Mouse (Mus musculus) lung, adult 18-20 months (tissue): Measurements from ENCODE around the gene 4933411K16Rik.

Experiments
- DNase-seq, 2 experiments: peaks; one replicate each; pipeline ENCODE4 v3.0.0; 2022; ENCODE audit warnings: mixed read lengths in 2 of 2

4933411K16Rik gene

DNA sequence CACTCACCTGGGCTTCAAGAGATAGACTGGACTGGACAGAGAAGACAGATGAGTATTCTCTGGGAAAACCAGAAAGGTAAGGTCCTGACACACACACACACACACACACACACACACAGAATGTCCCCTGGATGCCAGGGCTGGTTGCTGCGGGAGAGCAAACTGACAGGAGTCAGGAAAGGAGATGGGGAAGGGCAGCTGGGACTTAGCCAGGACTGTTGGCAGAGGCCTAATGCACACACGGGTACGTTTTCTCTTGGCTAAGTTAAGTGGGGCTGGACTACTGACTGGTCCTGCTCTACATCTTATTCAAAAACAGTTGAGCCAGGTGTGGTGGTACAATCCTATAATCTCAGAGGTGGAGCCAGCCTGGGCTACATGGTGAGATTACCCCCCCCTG is 15.7 kb upstream of the 4933411K16Rik start:
- no peak for DNase-seq

DNA sequence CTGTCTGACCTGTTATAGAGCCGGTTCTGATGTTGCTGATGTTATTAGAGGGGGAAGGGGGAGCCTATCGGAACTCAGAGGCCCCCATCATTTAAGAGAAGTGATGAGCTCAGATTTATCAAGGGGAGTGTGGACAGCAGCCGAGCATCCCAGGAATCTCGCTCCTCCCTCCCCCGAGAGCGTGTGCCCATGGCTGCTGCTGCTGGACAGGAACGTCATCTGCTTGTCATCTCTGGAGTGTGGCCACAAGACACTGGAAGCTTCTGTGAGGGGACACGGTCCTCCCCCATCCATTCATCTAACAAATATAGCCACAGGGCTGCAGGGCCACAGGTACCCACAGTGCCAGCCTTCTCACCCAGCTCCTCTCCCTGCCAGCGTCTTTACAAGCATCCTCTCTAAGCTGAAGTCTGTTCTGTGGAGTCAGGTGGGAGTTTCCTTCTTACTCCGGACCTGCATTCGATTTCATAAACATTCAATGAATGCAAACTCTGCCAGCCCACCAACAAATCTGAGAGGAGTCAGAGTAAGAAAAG is 14.8 kb upstream of the 4933411K16Rik start:
- no peak for DNase-seq

DNA sequence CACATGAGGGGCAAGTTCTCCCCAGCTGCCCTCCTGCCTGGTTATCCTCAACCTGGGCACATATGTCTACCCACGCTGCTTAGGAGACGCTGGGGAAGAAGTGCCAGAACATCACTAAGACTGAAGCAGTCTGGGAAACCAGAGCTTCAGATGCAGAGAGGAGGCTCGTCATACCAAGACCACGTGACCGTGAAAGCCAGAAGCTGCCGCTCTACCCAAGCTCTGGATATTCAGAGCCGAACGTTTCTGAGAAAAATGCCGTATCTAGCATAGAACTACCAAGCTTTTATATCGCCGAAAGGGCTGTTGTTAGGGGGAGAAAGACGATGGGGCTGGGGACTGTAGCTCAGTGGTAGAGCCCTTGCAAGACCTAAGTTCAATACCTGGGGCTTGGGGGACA is 13.7 kb upstream of the 4933411K16Rik start:
- DNase-seq = no peak

DNA sequence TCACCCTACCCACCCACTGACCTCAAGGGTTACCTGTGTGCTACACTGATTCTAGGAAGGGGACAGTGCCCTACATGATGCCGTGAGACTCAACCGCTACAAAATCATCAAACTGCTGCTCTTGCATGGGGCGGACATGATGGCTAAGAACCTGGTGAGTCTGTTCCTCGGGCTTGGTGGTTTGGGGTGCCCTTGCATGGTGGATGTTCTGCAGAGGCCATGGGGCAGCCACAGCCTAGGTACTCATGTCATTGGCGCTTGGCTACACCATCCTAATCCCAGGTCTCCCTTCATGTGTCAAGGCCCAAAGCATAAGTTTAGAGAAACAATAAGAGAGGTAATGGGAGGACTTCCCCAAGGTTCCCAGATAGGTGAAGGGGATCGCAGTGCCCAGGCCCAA is 8.1 kb upstream of the 4933411K16Rik start:
- DNase-seq = no peak

DNA sequence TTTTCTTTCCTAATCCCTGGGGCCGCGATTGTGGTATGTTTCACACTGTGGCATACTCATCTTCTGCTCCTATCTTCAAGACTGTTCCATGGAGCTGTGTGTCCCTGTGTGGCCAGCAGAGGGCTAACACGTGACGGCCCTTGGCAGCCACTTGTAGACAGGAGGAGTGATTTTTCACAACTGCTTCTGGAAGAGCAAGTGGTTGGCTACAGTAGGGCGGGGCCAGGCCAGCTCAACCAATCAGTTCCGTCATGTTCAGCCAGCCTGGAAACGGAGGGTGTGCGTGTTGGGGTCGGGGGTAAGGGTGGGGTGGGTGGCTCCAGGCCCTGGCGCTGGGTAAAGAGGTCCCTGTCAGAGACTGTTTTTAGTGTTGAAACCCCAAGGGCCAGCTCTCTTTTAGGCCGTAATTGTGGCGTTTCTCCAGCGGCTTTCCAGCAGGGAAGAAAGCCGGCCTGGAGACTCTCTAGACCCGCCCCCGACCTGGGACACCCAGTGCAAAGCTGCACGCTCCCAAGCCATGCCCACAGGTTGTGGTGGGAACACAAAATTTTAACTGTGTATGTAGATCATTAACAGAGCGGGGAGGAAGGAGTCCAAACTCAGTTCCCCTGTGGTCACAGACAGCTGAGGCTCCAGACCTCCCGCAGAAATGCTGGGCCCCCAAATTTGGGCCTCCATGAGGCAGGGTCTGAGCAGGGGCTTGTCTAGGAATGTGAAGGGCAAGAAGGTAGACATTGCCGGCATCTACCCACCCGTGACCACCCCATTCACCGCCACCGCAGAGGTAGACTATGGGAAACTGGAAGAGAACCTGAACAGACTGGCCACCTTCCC is 6.6 kb upstream of the 4933411K16Rik start, which contains the start of gene Hoga1:
Gene Hoga1 (plus strand): TSS at position 342 of the 834 bp plus-strand sequence.
- DNase-seq = peak; percentile 89 to 91

DNA sequence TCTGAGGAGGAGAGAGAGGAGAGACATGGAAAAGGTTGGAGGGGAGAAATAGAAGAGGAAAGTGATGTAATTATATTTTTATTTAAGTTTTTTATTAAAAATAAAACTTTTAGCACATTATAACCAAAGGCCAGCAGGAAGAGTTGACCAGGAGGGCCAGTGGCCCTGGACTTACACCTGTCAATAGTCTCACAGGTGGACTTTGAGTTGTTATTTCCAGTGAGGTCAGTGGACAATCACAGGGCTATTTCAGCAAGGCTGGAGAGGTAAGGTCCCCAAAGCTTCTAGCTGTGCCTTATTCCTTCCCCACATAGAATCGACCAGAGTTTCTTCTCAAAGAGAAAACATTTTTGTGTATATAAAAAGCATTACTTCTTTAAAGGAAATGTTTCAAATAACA is 1.8 kb upstream of the 4933411K16Rik start:
- no peak for DNase-seq

DNA sequence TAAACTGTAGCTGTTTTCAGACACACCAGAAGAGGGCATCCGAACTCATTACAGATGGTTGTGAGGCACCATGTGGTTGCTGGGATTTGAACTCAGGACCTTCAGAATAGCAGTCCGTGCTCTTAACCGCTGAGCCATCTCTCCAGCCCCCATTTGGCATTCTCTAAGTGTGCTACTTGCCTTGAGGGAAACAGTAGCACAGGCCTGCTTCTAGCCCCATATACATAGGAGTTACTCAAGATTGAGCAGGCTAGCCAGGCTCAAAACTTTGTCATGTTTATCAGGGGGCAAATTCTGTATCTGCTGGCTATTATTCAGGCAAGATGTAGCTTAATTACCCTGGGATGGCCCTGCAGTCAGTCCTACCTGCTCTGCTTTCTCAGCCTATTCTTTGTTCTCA is 697 bp upstream of the 4933411K16Rik start:
- DNase-seq = no peak

DNA sequence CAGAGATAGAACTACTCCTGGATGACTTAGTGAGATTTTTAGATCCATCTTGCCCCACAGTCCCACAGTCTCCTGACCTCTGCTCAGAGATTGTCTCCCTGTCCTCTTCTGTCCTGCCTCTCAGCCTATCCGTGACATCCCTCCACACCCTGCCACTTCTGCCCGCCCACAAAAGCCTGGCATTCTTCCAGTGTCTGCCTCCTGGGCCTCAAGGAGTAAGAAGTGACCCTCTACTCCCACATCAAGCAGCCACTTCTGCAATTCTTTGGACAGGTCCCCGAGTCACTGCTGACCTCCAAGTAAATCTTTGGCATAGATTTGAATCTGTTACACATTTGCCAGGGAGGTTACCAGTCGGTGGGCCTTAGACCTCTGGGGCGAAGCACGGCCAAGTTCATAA is 2.2 kb downstream of the 4933411K16Rik start:
- peak; percentile 42 to 60 for DNase-seq

DNA sequence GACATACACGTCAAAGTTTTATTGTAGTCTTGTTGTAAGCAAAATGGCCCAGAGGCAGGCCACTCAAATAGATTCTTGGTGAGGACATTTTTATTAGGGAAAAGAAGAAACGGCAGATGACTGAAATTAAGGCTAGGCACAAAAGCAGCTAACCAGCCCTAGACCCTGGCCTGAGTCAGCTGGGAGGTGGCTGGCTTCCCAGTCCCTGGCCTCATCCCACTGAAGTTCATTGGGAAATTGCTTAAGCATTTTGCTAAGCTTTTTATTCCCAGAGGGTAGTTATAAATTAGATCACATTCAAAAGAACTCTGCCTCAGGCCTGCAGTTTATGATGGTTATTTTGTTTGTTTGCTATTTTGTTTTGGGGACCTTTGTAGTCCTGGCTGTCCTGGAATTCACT is 3.8 kb downstream of the 4933411K16Rik start:
- DNase-seq = no peak

DNA sequence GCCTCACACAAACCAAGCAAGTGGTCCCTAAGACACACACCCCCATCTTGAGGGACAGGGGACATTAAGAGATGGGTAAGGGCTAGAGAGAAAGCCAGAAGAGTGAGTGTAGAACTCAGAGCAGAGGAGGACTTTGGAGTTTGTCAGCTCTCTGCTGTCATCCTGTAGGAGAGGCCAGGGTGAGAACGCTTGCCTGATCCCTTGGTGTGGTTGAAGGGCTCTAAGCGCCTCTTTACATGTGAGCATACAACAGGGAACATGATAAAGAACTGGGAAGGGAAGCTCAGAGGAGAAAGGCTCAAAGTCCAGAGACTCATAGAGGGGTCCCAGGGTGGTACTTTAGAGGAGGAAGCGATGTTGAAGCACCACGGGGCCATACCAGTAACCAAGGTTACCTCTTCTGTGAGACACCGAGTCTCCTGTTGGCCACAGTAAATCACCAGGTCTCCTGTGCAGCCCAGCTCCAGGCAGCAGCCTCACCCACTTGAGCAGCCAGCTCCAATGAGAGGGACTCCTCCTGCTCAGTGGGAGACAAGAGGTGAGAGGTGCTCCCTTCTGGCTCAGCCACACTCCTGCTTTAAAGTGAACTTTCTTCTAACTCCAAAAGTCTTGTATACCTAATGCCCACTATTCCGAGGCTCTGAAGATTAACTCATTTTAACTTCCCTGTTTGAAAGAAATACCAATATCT is 4.8 kb downstream of the 4933411K16Rik start:
- no peak for DNase-seq

DNA sequence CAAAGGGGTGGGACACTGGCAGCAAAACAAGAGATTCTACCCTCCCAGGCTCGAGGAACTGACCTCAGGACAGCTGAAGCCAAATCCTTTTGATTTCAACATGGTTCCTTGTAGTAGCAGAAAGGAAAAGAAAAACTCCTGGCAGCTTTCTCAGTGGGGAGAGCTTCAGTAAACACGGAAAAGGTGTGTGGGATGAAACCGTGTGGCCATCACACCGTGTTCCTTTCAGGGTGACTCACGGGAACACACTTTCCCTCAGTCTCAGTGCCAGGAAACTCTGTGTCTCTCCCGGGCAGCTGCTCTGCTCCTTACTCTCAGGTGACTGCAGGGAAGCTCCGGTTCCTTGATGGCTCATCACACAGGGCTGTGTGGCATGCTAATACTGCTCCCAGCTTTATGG is 6.4 kb downstream of the 4933411K16Rik start:
- DNase-seq = peak in 1 of 2 experiments; percentile 33

DNA sequence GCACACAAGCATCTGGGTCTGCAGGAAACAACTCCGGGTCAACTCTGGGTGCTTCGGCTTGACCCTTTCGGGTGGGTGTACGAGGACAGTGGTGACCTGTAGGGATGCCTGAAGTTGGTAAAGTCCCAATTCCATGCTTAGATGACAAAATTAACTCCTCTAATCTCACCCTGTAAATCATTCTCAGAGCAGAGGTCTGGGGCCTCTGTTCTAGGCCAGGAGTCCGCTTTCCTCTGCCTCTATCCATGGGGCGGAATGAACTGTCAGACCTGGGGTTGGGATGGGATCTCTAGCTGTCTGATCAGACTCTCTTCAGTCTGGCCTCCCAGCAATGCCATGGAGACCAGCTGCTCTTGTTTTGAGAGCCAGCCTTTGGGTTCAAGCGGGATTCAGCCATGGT is 9.4 kb downstream of the 4933411K16Rik start:
- no peak for DNase-seq

DNA sequence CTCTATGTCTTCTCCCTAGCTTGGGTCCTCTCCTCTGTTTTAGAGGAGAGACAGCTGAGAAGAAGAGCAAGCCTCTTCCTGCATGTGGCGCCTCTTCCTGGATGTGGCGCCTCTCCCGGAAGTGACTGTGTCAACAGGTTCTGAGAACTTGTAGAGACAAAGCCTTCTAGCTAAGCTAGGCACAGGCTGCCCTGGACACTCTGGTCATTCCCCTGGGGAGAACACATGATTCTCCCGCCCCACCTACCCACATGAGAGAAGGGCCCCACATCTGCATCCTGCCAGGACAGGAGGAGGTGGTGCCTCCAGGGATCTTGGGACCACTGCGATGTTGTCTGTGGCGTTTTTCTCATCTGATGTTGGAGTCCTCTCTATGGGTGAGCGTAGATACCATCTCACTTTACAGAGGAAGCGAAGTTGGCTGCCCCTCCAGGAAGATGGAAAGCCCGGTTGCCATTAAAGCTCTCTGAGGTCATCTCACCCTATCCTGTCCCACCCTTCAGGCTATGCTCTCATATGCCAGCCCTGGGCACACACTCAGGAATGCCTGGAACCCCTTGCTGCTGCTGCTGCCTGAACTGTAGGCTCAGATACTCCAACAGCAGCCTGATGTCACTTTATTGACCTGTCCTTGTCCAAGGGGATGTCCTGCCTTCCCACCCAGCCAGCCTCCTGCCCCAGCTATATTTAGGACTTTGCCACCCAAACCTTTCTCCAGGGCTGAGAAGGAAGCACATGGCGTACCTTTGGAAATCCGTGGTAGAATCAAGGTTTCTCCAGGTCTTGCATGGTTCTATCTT is 16.6 kb downstream of the 4933411K16Rik start:
- DNase-seq = peak; percentile 62 to 72

DNA sequence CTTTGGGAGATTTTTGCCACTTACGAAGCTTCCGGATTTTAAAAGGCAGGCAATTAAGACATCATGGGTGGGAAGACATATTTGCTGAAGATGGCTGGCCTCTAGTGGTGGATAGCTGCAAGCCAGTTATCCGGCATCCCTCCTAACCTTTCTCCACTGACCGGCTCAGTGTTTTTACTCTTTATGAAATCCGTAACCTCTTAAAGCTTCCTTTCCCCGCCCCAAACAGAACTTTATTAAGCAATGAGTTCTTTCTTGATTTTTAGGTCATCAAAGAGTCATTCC is 17.1 kb downstream of the 4933411K16Rik start:
- peak; percentile 20 to 43 for DNase-seq

DNA sequence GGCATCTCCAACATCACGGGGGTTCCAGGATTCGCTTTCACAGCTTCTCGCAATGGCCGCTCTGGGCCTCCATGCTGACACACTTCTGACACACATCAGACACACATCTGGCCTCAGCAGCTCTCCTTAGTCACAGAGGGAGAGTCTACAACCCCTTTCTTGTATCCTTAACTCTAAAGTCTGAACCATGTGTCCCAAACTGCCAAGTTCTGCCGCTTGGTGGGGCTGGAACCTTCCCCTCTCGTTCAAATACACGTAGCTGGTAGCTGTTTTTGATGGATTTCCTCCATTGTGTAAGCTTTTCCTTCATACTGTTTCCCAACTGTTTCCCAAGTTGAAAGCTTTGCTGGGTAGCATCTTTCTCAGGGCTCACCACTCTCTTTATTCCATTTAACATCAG is 19.2 kb downstream of the 4933411K16Rik start:
- no peak for DNase-seq

DNA sequence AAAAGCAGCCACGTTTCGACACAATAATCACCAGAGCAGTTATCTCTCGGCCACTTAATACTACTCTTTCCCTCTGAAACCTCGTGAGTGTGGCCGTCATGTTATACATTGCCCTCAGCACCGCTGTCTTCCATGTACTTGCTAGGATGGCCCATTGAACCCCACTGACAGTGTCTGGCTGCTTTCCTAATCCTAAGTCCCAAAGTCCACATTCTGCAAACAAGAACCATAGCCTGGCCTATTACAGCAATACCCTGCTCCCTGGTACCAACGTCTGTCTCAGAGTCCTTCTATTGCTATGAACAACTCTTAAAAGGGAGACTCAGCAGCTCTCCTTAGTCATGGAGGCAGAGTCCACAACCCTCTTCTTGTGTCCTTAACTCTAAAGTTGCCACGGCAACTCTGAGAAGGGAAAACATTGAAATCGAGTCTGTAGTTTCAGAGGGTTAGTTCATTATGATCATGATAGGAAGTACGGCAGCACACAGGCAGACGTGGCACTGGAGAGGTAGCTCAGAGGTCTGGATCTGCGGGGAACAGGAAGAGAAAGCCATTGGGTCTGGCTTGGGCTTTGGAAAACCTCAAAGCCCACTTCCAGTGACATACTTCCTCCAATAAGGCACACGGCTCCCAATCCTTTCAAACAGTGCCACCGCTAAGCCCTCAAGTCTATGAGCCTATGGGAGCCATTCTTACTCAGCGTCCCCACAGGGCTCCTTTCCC is 20.0 kb downstream of the 4933411K16Rik start:
- DNase-seq = no peak

DNA sequence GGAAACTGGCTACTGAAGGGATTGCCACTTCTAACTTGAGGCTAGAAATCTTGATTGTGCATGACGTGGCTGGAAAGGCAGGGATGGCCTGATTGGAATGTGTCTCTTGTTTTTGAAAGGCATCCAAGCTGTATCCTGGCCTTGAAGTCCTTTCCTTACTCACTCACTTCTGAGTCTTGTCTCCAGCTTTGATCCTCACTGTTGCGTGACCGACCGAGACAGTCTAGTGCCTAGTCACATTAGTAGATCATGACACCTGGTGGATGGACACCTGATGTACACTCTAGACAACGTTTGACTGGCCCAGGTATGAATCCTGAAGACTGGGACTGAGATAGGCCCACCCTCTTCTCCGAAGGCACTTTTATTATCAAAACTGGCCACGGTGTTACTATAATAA is 20.8 kb downstream of the 4933411K16Rik start:
- DNase-seq = no peak

DNA sequence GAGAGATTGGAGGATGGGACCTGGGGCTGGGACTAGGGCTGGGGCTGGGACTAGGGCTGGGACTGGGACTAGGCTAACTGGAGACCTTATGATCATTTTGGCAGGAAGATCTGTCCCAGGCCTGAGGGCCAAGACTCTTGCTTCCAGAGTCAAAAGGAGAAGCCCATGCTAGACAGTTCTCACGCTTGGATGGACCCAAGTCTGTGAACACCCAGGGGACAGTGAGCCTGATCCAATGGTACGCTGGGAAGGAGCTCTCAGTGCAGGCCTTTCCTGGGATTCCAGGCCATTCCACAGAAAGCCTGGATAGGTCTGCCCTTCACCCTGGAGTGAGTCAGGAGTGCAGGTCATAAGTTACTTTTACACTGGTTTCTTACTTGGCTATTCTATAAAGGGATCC is 23.0 kb downstream of the 4933411K16Rik start:
- no peak for DNase-seq

DNA sequence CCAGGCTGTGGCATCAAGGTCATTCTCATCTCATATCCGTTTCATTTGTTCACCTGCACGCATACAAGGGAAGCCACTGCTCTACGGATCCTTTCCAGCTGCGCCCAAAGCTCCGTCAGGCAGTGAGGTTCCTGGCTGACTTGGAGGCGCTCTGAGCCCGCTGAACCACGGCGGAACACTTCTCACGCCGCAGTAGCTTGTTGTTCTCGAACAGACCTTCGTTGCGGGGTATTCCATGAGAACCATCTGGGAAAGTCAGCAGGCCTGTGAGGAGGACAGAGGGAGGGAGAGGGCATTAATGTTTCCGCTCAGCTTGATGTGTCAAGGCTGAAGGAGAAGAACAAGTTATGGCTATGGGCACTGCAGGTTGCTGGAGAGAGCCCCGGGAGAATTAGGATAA is 23.9 kb downstream of the 4933411K16Rik start:
- DNase-seq = no peak

DNA sequence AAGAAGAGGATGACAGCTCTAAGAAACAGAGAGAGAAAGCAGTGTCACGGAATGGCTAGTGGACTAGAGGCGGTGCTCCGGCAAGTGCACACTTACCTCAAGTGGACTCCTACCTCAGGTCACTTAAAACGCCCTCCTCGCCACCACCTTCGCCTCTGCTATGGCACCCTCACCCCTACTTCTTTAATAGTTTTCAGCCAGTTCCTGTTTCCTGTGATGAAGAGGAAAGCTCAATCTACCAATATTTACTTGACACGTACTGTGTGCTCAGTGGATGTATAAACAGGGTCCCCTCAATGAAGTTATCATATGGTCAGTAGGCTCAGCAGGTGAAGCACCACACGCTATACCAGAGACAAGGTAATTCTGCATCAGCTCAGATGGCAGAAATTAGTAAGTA is 26.5 kb downstream of the 4933411K16Rik start:
- no peak for DNase-seq

DNA sequence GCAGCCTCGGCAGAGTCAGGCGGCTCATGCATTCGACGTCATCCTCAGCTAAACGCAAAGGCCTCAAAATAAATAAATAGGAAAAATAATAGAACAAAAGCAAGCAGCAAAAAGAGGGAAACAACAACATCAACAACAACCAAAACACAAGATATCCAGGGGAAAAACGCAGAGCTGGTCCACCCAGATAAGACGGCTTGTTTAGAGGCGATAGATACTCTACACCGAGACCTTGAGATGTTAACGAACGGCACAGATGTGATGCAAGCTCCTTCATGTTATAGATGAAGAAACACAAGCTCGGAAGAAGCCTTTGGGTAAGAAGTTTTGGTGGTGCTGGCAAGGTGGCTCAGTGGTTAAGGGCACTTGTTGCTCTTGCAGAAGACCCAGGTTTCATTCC is 27.0 kb downstream of the 4933411K16Rik start:
- no peak for DNase-seq

DNA sequence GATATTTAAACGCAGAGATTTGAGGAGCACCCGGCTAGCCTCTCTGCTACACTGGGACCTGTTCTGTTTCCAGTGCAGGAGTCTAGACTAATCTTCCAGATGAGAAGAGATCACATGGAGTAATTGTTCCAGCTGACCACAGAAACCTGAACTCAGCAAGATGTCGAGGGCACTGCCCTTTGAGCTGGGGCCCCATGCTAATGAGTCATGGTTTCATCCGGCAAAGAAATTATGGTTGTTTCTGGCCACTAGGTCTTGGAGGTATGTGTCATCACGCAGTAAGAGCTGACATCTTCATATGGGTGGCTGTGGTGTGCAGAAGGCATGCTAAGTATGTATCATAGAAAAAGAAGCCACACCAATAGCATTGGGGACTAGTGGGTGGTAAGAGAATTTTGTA is 27.9 kb downstream of the 4933411K16Rik start:
- no peak for DNase-seq

DNA sequence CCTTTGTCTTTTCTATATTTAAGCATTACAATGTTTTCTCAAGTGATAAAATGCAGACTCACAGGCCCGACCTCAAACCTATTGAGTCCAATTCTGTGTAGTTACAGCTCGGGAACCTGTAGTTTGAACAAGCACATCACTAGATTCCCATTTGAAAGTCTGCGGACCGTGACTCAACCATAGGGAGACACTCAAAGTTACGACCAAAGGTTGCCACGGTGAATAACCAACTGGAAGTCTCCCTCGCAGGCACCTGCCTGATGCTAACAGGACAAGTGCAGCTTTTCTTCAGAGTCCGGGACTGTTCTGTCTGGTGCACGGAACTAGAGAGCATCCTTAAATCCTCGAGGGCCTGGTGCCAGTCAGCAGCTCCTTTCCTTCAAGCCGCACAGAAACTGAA is 28.4 kb downstream of the 4933411K16Rik start:
- no peak for DNase-seq
